Mouse (Mus musculus): ENCODE results near the gene Sh2b1. TPM values are rescaled to one million over a fixed set of nuclear protein-coding genes. Genes with fewer than 3 reads are reported as not detected.

Sh2b1 gene
- total RNA-seq, 2 experiments from 2014 or later: 47.5 to 53.4 TPM

DNA sequence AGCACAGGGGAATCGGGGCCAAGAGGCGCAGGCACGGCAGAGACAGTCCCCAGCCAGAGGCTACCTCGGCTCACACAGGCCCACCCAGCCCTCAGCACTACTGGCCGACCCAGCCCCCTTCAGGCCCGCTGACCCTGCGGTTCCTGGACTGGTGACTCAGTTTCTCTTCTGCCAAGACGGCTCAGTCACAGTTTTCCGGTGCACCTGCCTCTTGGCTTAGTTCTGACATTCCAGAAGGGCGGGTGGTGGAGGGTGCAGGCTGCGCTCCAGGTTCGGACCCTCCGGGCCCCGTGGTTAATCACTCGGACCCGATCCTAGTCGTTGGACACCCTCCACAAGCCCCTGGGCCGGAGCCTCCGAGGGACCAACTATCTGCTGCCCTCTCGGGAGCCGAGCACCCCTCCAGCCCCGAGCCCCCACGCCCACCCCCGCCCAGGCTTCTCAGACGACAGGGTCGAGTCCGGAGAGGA is 703 bp downstream of the Sh2b1 start:
- peak; percentile 58 for DNase-seq

- DNase-seq: no peak
Measured at GRCm38 (mm10) chr7:126473470-126474086, 1.6 kb downstream of the Sh2b1 start.

DNA sequence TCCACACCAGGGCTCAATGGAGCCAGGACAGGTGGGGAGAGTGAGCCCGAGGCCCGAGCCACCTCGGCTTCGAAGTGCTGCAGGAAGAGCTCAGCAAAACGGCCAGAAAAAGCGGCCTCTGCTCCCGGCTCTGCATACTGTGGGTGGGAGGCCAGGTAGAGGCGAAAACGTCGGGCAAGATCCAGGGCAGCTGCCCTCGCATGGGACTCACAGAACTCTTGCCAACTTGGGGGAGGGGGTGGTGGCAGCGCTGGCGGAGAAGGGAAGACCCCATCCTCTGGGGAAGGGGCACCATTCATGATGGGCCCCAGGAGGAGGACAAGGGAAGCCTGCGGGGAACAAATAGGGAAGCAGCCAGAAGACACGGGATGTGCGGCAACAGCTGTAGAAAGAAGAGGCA is 2.5 kb downstream of the Sh2b1 start:
- DNase-seq: no peak

- DNase-seq: no peak
Measured at GRCm38 (mm10) chr7:126472306-126472705, 2.9 kb downstream of the Sh2b1 start.

DNA sequence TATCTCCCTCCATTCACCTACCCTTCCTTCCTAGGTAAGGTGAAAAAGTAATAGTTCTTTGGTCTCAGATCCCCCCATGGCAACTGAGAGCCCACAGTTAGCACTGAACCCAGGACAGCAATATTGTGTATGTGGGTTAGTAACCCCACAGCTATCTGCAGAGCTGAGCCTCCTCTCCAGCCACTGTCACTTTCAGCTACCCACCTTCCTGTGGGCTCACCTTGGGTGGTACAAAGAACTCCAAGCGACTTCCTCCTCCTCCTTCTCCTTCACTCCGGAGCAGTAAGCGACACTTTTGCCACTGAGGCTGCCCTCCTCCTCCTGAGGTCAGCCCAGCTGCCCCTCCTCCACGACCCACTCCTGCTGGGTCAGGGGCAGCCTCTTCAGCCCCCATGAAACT is 3.4 kb downstream of the Sh2b1 start:
- no peak for DNase-seq

DNA sequence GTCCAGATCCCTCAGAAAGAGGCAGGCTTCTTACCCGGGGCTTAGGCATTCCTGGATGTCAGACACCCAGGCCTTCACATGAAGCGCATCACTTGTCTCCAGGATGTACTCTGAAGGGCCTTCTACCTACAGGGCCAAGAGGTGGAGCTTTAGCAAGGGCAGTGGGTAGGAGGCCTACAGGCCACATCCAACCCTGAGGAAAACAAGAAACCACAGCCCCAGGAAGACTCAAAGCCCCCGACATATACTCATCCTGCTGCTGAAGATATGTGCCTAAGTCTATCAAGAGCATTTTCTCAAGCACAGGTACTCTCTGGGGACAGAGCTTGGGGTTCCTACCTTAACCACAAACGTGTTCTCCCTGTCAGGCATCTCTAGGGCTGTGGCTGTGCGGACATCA is 3.9 kb downstream of the Sh2b1 start:
- no peak for DNase-seq

DNA sequence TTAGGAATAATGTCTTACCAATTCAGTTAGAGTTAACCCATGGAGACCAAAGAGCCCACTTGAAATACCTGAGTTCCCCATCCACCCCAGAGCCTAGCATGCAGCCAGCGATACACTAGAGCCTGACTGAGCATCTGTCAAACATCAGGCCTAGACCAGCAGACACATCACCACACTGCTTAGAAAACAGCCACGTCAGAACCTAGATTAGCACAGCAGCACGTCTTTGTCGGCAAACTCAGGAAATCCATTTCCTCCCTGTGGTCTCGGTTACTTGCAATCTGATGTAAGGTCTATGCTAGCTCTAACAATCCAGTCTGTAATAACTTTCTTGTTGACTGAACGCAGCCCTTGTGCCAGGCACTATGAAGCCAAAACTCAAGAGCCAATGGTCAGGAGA is 5.1 kb downstream of the Sh2b1 start:
- no peak for DNase-seq

DNA sequence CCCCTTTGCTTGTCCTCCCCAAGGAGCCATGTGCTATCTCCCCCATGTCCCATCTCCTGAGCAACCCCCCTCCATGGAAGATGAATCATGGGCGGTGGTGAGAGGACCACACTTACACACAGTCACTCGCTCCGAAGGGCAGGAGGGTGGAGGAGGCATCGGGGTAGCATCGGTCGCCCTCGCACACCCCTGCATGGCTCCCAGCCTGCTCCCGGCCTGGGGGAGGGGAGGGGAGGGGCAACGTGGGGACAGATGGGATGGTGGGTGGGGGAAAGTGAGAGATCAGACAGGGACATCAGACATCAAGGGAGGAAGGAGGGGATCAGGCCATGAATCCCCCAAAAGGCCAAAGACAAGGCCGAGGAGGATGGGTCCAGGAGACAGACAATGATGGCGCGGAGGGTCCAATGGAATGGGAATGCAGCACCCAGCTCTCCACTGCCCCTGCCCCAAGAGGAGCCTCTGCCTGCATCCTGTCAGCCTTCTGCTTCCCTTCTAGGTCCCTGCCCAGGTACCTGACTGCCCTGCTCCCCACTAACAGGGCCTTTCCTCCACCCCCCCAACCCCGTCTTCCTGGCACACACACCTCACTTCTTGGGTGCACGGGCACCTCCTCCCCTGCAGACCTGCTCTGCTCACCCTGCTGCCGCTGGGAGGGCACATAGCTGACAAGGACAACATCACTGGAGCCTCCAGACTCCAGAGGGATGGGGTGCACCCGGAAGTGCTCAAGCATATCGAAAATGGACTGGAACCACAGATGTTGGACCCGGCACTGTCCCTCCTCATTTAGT is 7.2 kb downstream of the Sh2b1 start:
- no peak for DNase-seq

DNA sequence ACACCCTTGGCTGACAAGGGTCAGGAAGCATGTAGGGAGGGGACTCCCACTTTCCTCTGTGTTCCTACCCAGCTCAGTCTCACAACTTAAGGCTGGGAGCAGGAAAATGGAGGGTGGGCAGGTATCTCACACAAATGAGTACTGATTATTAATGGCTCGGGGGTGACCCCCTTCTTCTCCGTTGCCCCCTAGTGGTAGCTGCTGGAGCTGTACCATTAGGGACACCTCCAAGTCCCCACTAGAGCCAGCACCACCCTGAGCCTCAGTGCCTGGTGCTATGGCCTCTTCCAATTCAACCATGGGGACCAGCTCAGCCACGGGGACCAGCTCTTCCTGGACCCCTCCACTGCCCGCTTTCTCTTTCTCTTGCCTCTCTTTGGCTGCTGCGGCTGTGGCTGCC is 8.0 kb downstream of the Sh2b1 start:
- DNase-seq: peak; percentile 70

GRCm38 (mm10) chr7:126466707-126467106 is 8.5 kb downstream of the Sh2b1 start:
- DNase-seq: peak; percentile 56

DNA sequence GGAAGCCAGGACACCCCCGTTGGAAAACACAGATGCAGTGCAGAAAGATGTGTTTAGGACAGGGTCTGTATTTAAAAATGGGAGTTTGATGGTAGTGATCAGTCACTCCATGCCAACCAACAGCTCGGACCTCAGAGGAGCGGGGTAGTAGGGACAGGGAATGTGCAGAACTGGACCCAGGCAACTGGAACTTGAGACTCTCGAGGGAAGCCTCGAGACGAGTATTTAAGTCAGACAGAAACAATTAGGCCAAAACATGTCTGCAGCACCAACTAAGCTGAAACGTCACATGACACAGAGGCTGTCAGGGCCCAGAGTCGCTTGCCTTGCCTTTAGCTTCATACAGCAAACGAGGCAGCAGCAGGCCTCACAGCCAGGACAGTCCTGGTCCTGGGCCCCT is 9.1 kb downstream of the Sh2b1 start:
- DNase-seq: no peak

DNA sequence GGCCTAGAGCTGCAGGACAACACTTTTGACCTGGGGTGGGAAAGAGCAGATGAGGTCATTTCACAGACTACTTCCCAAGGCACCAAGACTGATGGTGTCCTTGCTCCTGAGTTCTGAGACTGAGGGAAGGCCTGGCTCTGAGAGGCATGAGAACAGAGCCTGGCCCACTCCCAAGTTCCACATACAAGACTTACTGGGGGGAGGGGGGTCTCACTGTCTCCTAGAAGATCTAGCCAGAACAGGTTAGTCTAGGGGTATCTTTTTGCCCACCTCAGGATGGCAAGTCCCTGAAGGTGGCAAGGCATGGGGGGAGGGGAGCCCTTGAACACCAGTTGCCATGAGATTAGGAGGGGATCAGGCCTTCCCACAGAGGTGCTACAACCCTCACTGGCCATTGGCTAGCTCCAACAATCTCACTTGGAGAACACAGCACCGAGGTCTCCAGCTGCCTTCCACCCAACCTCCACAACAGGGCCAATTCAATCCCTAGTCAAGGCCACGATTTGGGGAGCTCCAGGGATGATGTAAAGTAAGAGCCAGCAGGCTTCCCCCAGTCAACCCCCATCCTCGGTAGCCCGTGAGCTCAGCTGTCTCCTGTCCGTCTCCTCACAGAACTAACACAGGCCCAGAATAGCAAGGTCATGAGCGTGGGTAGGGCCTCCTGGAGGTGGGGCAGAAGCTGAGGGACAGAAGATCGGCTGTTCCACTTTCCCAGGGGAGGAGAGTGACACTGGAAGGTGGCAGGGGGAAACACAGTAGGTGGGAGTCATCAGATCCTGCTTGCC is 9.8 kb downstream of the Sh2b1 start:
- DNase-seq: peak; percentile 59

DNA sequence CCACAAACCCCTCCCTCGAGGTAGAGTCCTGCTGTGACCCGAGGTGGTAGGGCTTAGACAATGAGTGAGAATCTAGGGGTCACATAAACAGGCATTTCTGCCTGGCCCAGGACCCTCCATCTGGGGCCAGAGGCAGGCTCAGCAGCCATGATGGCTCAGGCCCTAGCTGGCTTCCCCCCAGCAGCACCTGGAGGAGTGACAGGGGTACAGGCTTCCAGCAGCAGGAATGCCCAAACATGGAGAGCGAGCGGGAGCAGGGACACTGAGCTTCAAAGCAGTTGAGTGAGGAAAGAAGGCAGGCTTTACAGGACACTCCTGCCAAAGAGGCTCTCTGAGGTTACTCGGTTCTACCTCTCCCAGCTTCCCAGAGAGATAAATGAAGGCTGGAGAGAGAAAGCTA is 10.4 kb downstream of the Sh2b1 start:
- DNase-seq: peak; percentile 37

DNA sequence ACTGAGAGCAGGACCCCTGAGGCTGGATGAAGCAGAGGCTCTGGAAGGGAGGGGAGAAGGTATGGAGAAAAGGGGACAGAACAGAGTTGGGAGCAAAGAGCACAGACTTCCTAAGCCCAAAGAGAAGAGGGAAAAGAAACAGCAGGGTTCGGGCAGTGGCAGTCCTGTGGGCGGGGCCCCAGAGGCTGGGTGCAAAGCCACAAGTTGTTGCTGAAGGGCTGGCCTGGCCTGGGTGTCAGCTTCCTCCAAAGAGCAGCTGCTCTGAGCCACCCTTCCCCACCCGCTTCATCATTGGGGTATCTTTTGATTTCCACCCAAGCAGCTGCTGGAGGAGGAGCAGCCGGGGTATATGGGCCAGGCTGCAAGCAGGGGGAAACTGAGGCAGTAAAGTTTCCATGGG is 11.1 kb downstream of the Sh2b1 start:
- DNase-seq: no peak

DNA sequence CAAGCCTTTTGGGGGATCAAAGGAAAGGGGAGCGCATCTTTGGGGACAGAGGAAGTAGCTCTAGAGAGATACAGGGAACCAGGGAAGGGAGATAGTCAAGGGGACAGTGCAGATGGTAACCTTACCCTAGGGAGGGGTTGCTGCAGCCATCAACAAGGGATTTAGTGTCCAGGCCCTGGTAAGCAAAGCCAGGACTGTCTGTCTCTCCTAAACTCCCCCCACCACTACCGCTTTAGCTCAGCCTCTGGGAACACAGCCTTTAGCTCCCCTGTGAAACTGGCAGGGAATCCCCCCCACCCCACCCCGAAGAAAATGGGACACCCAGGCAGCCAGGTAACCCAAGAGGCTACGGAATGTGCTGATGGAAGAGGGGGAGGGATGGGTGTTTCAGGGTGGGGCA is 11.7 kb downstream of the Sh2b1 start:
- DNase-seq: no peak

- no peak for DNase-seq
Measured at GRCm38 (mm10) chr7:126463004-126463403, 12.2 kb downstream of the Sh2b1 start, which contains the start of gene Atp2a1. Gene Atp2a1, minus strand, starts transcription at chr7:126463108.

GRCm38 (mm10) chr7:126461626-126462025 is 13.6 kb downstream of the Sh2b1 start:
- DNase-seq: no peak

GRCm38 (mm10) chr7:126460623-126461399 is 14.4 kb downstream of the Sh2b1 start:
- no peak for DNase-seq

DNA sequence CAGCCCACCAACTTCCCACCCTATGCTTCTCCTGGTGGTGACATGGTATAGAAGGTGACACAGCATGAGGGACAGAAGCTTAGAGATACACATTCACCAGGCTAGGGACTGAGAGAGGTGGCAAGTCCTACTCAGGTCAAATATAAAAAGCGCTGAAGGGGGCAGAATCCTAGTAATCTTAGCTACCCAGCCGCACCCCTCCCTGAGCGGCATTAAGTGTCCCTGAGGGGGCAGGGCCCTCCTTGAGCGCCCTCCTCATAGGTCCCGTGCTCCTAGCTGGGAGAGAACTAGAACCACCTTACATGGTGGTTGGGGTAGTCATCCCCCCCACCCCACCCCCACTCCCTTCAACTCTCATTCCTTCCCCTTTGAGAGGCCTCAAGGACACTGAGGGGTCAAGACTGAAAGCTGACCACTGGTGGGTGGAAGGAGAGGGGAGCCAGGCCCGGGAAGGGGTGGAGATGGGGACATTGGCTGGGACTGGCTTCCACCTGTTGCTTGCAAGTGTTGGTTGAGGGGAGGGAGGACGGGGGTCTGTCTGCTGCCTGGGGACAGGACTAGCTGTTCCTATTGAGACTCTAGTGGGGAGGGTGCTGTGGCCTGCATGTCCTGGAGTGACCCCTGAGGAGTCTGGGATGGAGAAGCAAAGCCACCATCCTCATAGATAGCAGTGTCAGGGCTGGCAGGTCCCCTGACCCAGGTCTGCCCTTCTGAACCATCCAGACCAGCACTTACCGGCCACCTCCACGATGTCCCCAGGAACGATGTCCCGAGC is 16.2 kb downstream of the Sh2b1 start:
- no peak for DNase-seq

DNA sequence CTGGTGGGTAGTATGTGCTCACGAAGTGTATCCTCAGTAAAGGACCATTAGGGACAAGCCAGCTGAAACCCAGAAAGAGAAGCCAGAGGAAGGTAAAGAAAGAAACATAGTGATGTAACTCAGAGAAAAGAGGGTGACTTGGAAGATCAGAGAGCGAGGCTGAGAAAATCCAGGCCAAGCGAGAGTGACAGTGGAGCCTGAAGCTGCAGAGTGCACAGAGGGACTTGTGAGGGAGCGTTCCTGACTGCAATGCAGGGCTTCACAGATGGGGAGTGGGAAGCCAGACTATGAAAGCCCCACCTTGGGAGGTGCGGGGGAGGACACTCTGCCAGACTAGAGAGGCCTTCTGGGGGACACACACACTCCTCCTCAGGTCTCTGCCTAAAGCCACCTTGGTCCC is 17.0 kb downstream of the Sh2b1 start:
- no peak for DNase-seq

All from adrenal gland, postnatal 10 days (tissue).